8 mouse cellular contexts compared by ENCODE assay signal in genomic region chr6:92943057-92943781, GRCm38 (mm10). TPM values are rescaled to one million over a fixed set of nuclear protein-coding genes. Genes with fewer than 3 reads are reported as not detected.
A peak's percentile ranks its signal among the peaks of the same experiment; 100 is the strongest.
DNase-seq lines count a peak whose midpoint lies in the region; ATAC-seq and TF ChIP-seq lines count a peak whose summit lies in the region.

TSS of gene Adamts9 (minus strand) at chr6:92943492.

- H3K4me2 ChIP-seq in forebrain, embryonic 12.5 days = peak within 1 kb of the TSS; percentile 95
- peak within 1 kb of the TSS; percentile 95 for H3K4me2 ChIP-seq in heart, postnatal 0 days (ENCODE audit: low read depth, low read length)

- TF ChIP-seq EP300 in heart, postnatal 0 days (IDR thresholded peaks at IDR 0.05; ENCODE audit: low read depth) = peak; percentile 59; the same call in 1 of the 2 replicates

- peak; percentile 25; the same call in 1 of the 2 replicates for TF ChIP-seq CTCF in heart, postnatal 0 days (IDR thresholded peaks at IDR 0.05; ENCODE audit: low read depth)

- DNase-seq in 3T3-L1 (ENCODE audit: low read depth, low spot score) = peak; percentile 22
- peak; percentile 91 for DNase-seq in adrenal gland, postnatal 25 days
- peak; percentile 92 for DNase-seq in heart, postnatal 0 days (ENCODE audit: low spot score)
- DNase-seq in kidney, postnatal 25 days = peak; percentile 90 to 95
- peak; percentile 91 to 95 for DNase-seq in lung, adult 18-20 months
- peak; percentile 75 for DNase-seq in ovary, postnatal 10 days (ENCODE audit: low spot score)
- peak; percentile 88 for DNase-seq in yolk sac, embryonic 10.5 days (ENCODE audit: low spot score)

- peaks cover 39% of the 10 kb centered on the region for H3K4me1 ChIP-seq in forebrain, embryonic 12.5 days
- H3K4me1 ChIP-seq in heart, postnatal 0 days (ENCODE audit: control insufficient read depth, insufficient read depth) = peaks cover 7% of the 10 kb centered on the region; the same call in 1 of the 2 replicates

- peaks cover 62% of the 10 kb centered on the region for H3K27me3 ChIP-seq in forebrain, embryonic 12.5 days
- H3K27me3 ChIP-seq in heart, postnatal 0 days (ENCODE audit: control insufficient read depth, insufficient read depth, low read length) = no peaks in the 10 kb centered on the region

- H3K4me3 ChIP-seq in forebrain, embryonic 12.5 days (replicated peaks) = peak within 1 kb of the TSS; percentile 60
- peak within 1 kb of the TSS; percentile 87 for H3K4me3 ChIP-seq in heart, postnatal 0 days (ENCODE audit: low read depth, low read length)

- H3K27ac ChIP-seq in forebrain, embryonic 12.5 days = 0 out of 2 replicates have a peak within 1 kb of the TSS, but pooled peaks have one; percentile 36
- peak within 1 kb of the TSS; percentile 96 for H3K27ac ChIP-seq in heart, postnatal 0 days (ENCODE audit: low read depth)

- peak within 1 kb of the TSS; percentile 64 for H3K9ac ChIP-seq in forebrain, embryonic 12.5 days
- H3K9ac ChIP-seq in heart, postnatal 0 days (replicated peaks; ENCODE audit: low read depth, low read length) = peak within 1 kb of the TSS; percentile 86

- ATAC-seq in forebrain, embryonic 12.5 days (ENCODE audit: low FRiP score) = peak; percentile 66; the same call in 1 of the 2 replicates
- ATAC-seq in heart, postnatal 0 days (ENCODE audit: insufficient read depth, low read depth) = peak; percentile 59

- WGBS in forebrain, embryonic 12.5 days = under 1% methylated on average over 58 of the region's 68 CpGs
- WGBS in heart, postnatal 0 days = under 1% methylated on average over 64 of the region's 68 CpGs

- H3K36me3 ChIP-seq in forebrain, embryonic 12.5 days (replicated peaks) = no peaks in the 10 kb centered on the region
- 0 out of 2 replicates have a peak, but pooled peaks cover 3% of the 10 kb centered on the region for H3K36me3 ChIP-seq in heart, postnatal 0 days (replicated peaks; ENCODE audit: control insufficient read depth, insufficient read depth, low read length)

- H3K9me3 ChIP-seq in forebrain, embryonic 12.5 days = peaks cover 7% of the 10 kb centered on the region
- H3K9me3 ChIP-seq in heart, postnatal 0 days (replicated peaks; ENCODE audit: control insufficient read depth, low read length) = no peaks in the 10 kb centered on the region; the same call in 1 of the 2 replicates

RNA-seq across cellular contexts. Expression of gene Adamts9, which starts in this region (rescaled TPM):
- 26.1 and 31.6 TPM in 2 replicates for total RNA-seq in adrenal gland, postnatal 25 days (2021)
- 1.9 and 2.1 TPM in 2 replicates for polyA plus RNA-seq in forebrain, embryonic 12.5 days (2016; fragmentation: Nextera tagmentation; extraction: Ambion mirVana)
- 27.8 and 35.5 TPM in 2 replicates for total RNA-seq in heart, postnatal 0 days (2014; rRNA removed; ENCODE audit: low replicate concordance)
- polyA plus RNA-seq in heart, postnatal 0 days (2015; fragmentation: Nextera tagmentation; extraction: Ambion mirVana) = 3.9 TPM in 2 replicates

Comparison
In these comparisons a context has a peak if more than half of its experiments do, and no peak if none do; other contexts are left out.
1. Peak in every context shown above with its lines: DNase-seq, ATAC-seq, H3K4me3 ChIP-seq and H3K27ac ChIP-seq.
2. DNase-seq: peak in every context shown above with its lines; median percentile 93 in lung, adult 18-20 months; 92 in kidney, postnatal 25 days; 92 in heart, postnatal 0 days; 91 in adrenal gland, postnatal 25 days; 88 in yolk sac, embryonic 10.5 days; 75 in ovary, postnatal 10 days; 22 in 3T3-L1.